Mouse (Mus musculus) liver, embryonic 13.5 days (tissue): Measurements from ENCODE around the gene Espnl. TPM values are rescaled to one million over a fixed set of nuclear protein-coding genes. Genes with fewer than 3 reads are reported as not detected.

Source experiments
- ATAC-seq: fragments of 200-750 bp; cut with Nextera tagmentation; 2 replicates; pipeline ENCODE4 v1.8.0; 2017; ENCODE audit warnings: low read depth, mild to moderate bottlenecking, moderate number of reproducible peaks, moderate library complexity
- DNase-seq: peaks from one replicate; pipeline ENCODE4 v3.0.0; 2022
- H3K27ac ChIP-seq: fragments of 300-500 bp; sonication (generic); 2 replicates; pipeline ENCODE4 v1.5.1; 2015; ENCODE audit warnings: moderate library complexity, mild to moderate bottlenecking, inconsistent platforms
- H3K27me3 ChIP-seq: fragments of 300-500 bp; sonication (generic); 2 replicates; pipeline ENCODE4 v1.6.1; 2015; ENCODE audit warnings: mild to moderate bottlenecking, inconsistent platforms
- H3K36me3 ChIP-seq: fragments of 300-500 bp; sonication (generic); 2 replicates; pipeline ENCODE4 v1.6.1; 2015; ENCODE audit warnings: mild to moderate bottlenecking, inconsistent platforms
- H3K4me1 ChIP-seq: fragments of 300-500 bp; sonication (generic); replicated peaks from 2 replicates; pipeline ENCODE4 v1.6.1; 2015; ENCODE audit warnings: inconsistent platforms
- H3K4me2 ChIP-seq: fragments of 300-500 bp; sonication (generic); 2 replicates; pipeline ENCODE4 v1.6.1; 2015; ENCODE audit warnings: inconsistent platforms, mild to moderate bottlenecking, moderate library complexity
- H3K4me3 ChIP-seq: fragments of 300-500 bp; sonication (generic); replicated peaks from 2 replicates; pipeline ENCODE4 v1.5.1; 2015; ENCODE audit warnings: mild to moderate bottlenecking, inconsistent platforms
- H3K9ac ChIP-seq: fragments of 300-500 bp; sonication (generic); 2 replicates; pipeline ENCODE4 v1.6.1; 2015; ENCODE audit warnings: mild to moderate bottlenecking, inconsistent platforms
- H3K9me3 ChIP-seq: fragments of 300-500 bp; sonication (generic); replicated peaks from 2 replicates; pipeline ENCODE4 v1.6.1; 2016; ENCODE audit warnings: inconsistent platforms
- WGBS: fragments of 180-500 bp; shearing (Covaris S2); methylation state at CpG from one replicate; pipeline ENCODE4 v1.1.7; 2015; ENCODE audit not compliant: insufficient replicate concordance; 5-methylcytosine and 5-hydroxymethylcytosine counted together
- polyA plus RNA-seq: library from polyadenylated mRNA; unstranded; fragments of >200 nt; fragmentation: Nextera tagmentation; extraction: Ambion mirVana; gene quantifications from 2 replicates; pipeline ENCODE4 v1.2.1, GENCODE M21; 2015

Espnl gene
- polyA plus RNA-seq, 1 experiment from 2014 or later = not detected

DNA sequence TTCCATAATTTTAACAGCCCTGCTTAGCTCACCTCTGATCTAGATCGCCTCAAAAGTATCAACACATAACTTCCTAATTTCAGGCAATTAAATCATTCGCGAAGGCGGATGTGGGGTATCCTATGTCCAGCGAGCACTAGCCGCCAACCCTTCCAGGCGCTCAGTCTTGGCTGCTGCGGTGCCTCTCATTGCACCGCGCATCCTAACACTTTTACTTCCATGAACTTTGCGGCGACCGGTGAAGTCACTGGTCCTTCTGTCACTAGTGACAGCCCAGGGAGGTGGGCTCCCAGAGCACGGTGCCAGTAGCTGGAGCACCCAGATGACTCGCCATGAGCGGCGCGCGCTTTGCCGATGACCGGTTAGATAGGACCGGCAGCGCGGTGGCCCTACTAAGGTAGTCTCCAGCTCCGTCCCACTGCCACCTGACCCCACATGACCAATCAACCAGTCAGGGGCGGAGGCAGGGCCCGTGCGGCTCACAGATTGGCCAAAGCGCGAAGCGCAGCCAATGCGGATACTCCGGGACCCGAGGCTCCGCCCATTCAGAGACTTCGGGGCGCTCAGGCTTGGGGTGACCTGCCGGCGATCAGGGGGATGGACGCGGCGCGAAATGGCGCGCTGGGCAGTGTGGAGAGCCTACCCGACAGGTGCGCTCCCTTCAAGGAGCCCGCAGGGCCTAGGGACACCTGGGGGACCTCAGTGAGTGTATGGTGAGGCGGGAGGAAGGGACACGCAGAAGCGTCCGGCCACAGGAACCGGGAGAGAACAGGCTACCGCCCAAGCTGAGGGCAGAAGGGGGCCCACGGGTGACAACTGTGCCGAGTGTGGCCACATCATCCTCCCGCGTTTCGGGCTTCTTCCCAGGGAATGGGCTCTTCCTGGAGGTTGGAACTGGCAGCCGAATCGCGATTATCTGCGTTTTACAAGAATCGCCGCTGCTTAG lies 23.8 kb upstream of the Espnl start, which contains the start of gene Scly:
Gene Scly, plus strand, starts transcription at position 540 of the 946 bp plus-strand sequence.
- peak; percentile 99 for ATAC-seq
- WGBS = under 1% methylated on average over 63 of the region's 65 CpGs
- H3K4me3 ChIP-seq = peak within 1 kb of the TSS; percentile 95

DNA sequence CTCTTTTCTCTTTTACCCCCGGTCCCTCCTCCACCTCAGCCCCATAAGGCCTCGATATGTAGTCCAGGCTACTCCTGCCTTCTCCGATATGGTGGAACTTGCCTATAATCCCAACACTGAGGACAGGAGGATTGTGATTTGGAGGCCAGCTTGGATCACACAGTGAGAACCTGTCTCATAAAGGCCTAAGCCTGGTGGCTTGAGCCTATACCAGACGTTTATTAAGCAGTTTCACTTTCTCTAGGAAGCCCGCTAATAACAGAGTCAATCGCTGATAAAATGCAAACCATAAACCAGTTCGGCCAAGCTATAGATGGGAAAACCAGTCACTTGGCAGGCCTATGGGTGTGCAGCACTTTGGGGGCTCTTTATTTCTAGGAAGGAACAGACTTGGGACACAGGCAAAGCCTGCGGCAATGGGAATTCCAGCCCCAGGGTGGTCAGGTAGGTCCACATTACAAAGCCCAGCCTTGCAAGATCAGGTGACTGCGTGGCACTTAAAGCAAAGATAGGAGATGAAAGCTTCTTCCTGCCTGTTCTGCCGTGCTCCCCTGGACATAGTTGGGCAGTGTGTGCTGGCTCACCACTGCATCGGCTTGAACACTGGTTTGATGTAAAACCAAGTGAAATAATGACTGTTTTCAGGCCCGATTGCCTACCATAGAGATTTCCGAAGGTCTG lies 22.7 kb upstream of the Espnl start:
- WGBS = 56% methylated on average over 13 of the region's 13 CpGs

More for the DNA sequence above, 23.8 kb upstream of the Espnl start, which contains the start of gene Scly:
- peaks cover 45% of the 10 kb centered on the region for H3K4me1 ChIP-seq
- H3K27ac ChIP-seq = peak within 1 kb of the TSS; percentile 69
- H3K9ac ChIP-seq = peak within 1 kb of the TSS; percentile 95
- peak; percentile 96 for DNase-seq
- H3K27me3 ChIP-seq = no peaks in the 10 kb centered on the region
- peaks cover 17% of the 10 kb centered on the region for H3K36me3 ChIP-seq
- H3K4me2 ChIP-seq = peak within 1 kb of the TSS; percentile 83
- H3K9me3 ChIP-seq = no peaks in the 10 kb centered on the region

GRCm38 (mm10) chr1:91299707-91300426 lies 22.0 kb upstream of the Espnl start:
- H3K27me3 ChIP-seq = no peaks in the 10 kb centered on the region
- H3K9ac ChIP-seq = peak overlapping the region; percentile 31
- DNase-seq (no peak), ATAC-seq (no peak)
- peak overlapping the region; percentile 95 for H3K4me3 ChIP-seq
- H3K4me2 ChIP-seq = peak overlapping the region; percentile 83
- 72% methylated on average over 5 of the region's 5 CpGs for WGBS
- peaks cover 45% of the 10 kb centered on the region for H3K4me1 ChIP-seq
- no peaks in the 10 kb centered on the region for H3K9me3 ChIP-seq
- peak overlapping the region; percentile 54 for H3K27ac ChIP-seq
- H3K36me3 ChIP-seq = peaks cover 35% of the 10 kb centered on the region

More for the DNA sequence above, 22.7 kb upstream of the Espnl start:
- Histone ChIP-seq H3K4me2 (peak overlapping the region; percentile 83), H3K4me1 (peaks cover 45% of the 10 kb centered on the region), H3K9me3 (no peaks in the 10 kb centered on the region), H3K4me3 (peak overlapping the region; percentile 95), H3K36me3 (peaks cover 28% of the 10 kb centered on the region), H3K27me3 (no peaks in the 10 kb centered on the region), H3K9ac (peak overlapping the region; percentile 95), H3K27ac (peak overlapping the region; percentile 54)
- DNase-seq (no peak), ATAC-seq (no peak)

- ATAC-seq (no peak), DNase-seq (no peak)
- Histone ChIP-seq H3K9me3 (no peaks in the 10 kb centered on the region), H3K27me3 (no peaks in the 10 kb centered on the region), H3K27ac (peak overlapping the region; percentile 80), H3K4me3 (no peak overlapping the region), H3K36me3 (peaks cover 50% of the 10 kb centered on the region), H3K4me1 (peaks cover 45% of the 10 kb centered on the region), H3K4me2 (peak overlapping the region; percentile 32; the same call in 1 of the 2 replicates), H3K9ac (peak overlapping the region; percentile 44)
- WGBS = 61% methylated on average over 3 of the region's 3 CpGs
Measured at GRCm38 (mm10) chr1:91301206-91301920, 20.5 kb upstream of the Espnl start.

GRCm38 (mm10) chr1:91302021-91302420 lies 19.9 kb upstream of the Espnl start:
- Histone ChIP-seq H3K4me1 (peaks cover 45% of the 10 kb centered on the region), H3K27me3 (no peaks in the 10 kb centered on the region), H3K9me3 (no peaks in the 10 kb centered on the region), H3K4me3 (no peak overlapping the region), H3K4me2 (no peak overlapping the region), H3K36me3 (peaks cover 57% of the 10 kb centered on the region), H3K9ac (peak overlapping the region; percentile 44), H3K27ac (peak overlapping the region; percentile 80)
- 81% methylated on average over 3 of the region's 3 CpGs for WGBS
- DNase-seq (no peak), ATAC-seq (no peak)

GRCm38 (mm10) chr1:91304621-91305020 lies 17.3 kb upstream of the Espnl start:
- H3K9me3 ChIP-seq = no peaks in the 10 kb centered on the region
- DNase-seq = no peak
- peaks cover 33% of the 10 kb centered on the region for H3K4me1 ChIP-seq
- no peak overlapping the region for H3K9ac ChIP-seq
- no peak overlapping the region for H3K4me2 ChIP-seq
- no peak overlapping the region for H3K27ac ChIP-seq
- 82% methylated on average over 4 of the region's 4 CpGs for WGBS
- peaks cover 82% of the 10 kb centered on the region for H3K36me3 ChIP-seq
- no peaks in the 10 kb centered on the region for H3K27me3 ChIP-seq
- H3K4me3 ChIP-seq = no peak overlapping the region
- ATAC-seq = no peak

GRCm38 (mm10) chr1:91309366-91310085 lies 12.3 kb upstream of the Espnl start:
- DNase-seq = no peak
- no peaks in the 10 kb centered on the region for H3K27me3 ChIP-seq
- H3K4me1 ChIP-seq = 0 out of 2 replicates have a peak, but pooled peaks cover 3% of the 10 kb centered on the region
- no peak; the same call in 1 of the 2 replicates for ATAC-seq
- WGBS = 88% methylated on average over 13 of the region's 13 CpGs
- H3K9ac ChIP-seq = no peak overlapping the region
- no peak overlapping the region for H3K4me3 ChIP-seq
- H3K9me3 ChIP-seq = no peaks in the 10 kb centered on the region
- H3K36me3 ChIP-seq = peaks cover 92% of the 10 kb centered on the region
- no peak overlapping the region for H3K27ac ChIP-seq
- H3K4me2 ChIP-seq = no peak overlapping the region

DNA sequence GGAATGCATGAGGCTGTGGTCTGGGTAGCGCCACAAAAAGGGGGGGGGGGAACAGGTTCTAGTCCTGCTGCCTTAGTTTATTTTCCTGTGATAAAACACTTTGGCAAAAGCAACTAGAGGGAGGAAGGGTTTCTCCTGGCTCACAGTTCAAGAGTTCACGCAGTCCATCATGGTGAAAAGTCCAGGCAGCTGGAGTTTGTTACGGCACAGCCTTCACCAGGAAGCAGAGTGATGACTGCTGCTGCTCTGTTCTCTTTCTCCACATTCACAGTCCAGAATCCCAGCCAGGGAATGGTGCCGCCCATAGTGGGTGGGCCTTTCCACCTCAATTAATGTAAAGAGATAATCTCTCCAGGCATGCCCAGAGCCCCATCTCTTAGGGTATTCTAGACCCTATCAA lies 9.6 kb upstream of the Espnl start:
- H3K4me1 ChIP-seq = 0 out of 2 replicates have a peak, but pooled peaks cover 3% of the 10 kb centered on the region
- 84% methylated on average over 4 of the region's 4 CpGs for WGBS
- no peak overlapping the region for H3K27ac ChIP-seq
- ATAC-seq = no peak
- peaks cover 77% of the 10 kb centered on the region for H3K36me3 ChIP-seq
- no peak overlapping the region for H3K4me2 ChIP-seq
- H3K9ac ChIP-seq = no peak overlapping the region
- no peak overlapping the region for H3K4me3 ChIP-seq
- H3K9me3 ChIP-seq = no peaks in the 10 kb centered on the region
- no peak for DNase-seq
- no peaks in the 10 kb centered on the region for H3K27me3 ChIP-seq

DNA sequence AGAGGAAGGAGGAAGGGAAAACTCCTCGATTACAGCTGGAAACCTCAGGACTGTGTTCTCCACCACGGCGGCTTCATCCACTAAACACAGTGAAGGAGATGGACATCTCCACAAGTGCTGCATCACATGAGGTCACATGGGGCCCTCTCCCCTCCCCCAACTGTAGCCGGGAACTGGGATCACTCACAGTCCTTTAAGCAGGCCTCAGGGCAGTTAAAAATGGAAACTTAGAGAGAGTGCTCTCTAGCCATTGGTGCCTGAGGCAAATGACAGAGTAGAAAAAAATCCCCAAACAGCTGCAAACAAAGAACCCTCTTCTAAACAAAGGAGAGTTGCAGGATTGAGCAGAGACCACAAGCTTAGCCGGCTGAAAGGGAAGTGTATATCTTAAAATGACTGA lies 8.6 kb upstream of the Espnl start:
- WGBS = 64% methylated on average over 5 of the region's 5 CpGs
- Histone ChIP-seq H3K4me1 (0 out of 2 replicates have a peak, but pooled peaks cover 3% of the 10 kb centered on the region), H3K4me3 (no peak overlapping the region), H3K36me3 (peaks cover 68% of the 10 kb centered on the region), H3K27me3 (no peaks in the 10 kb centered on the region), H3K9me3 (no peaks in the 10 kb centered on the region), H3K27ac (no peak overlapping the region), H3K4me2 (no peak overlapping the region), H3K9ac (no peak overlapping the region)
- DNase-seq (no peak), ATAC-seq (no peak)

DNA sequence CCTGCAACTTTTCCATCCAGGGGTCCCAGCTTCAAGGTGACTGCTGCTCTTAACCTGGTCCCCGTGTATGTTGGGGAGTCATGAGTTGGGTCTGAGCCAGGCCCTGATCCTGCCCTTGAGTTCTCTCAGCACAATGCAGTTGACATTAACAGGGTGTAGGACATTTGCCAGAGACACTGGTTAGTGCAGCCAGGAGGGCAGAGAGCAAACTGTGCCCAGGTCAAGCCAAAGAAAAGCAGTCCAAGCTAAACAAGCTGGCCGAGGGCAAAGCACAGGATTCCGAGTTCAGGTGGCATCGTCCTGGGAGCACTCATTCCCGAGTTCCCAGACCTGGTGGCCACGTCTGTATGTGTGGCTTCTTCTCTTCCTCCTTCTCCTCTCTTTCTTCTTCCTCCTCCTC lies 4.2 kb upstream of the Espnl start:
- whole genome bisulfite sequencing = 74% methylated on average over 6 of the region's 6 CpGs
- H3K4me1 ChIP-seq = peaks cover 13% of the 10 kb centered on the region
- no peaks in the 10 kb centered on the region for H3K9me3 ChIP-seq
- no peaks in the 10 kb centered on the region for H3K27me3 ChIP-seq
- no peak overlapping the region for H3K9ac ChIP-seq
- no peak for DNase-seq
- no peak for ATAC-seq
- no peak overlapping the region for H3K4me3 ChIP-seq
- no peak overlapping the region for H3K27ac ChIP-seq
- peaks cover 25% of the 10 kb centered on the region for H3K36me3 ChIP-seq
- H3K4me2 ChIP-seq = no peak overlapping the region
